Mouse (Mus musculus) neutrophil, adult 5-6 weeks (primary cell): ENCODE measurements around the gene Zfp248. TPM values are rescaled to one million over a fixed set of nuclear protein-coding genes. Genes with fewer than 3 reads are reported as not detected.

Experiments used
- ATAC-seq: fragments of 151-379, 151-347 bp; 2 replicates; pipeline ENCODE4 v1.8.0; 2017; ENCODE audit warnings: mild to moderate bottlenecking, moderate TSS enrichment; ENCODE audit not compliant: insufficient number of reproducible peaks, poor library complexity, low FRiP score, severe bottlenecking; ENCODE audit errors: extremely low read depth
- total RNA-seq: library from RNA; stranded (forward); fragments of 200-1000 nt; gene quantifications from 2 replicates; pipeline ENCODE4 v1.2.3, GENCODE M21; 2017

Zfp248 gene
- total RNA-seq, 1 experiment from 2014 or later = 2.9 TPM

DNA sequence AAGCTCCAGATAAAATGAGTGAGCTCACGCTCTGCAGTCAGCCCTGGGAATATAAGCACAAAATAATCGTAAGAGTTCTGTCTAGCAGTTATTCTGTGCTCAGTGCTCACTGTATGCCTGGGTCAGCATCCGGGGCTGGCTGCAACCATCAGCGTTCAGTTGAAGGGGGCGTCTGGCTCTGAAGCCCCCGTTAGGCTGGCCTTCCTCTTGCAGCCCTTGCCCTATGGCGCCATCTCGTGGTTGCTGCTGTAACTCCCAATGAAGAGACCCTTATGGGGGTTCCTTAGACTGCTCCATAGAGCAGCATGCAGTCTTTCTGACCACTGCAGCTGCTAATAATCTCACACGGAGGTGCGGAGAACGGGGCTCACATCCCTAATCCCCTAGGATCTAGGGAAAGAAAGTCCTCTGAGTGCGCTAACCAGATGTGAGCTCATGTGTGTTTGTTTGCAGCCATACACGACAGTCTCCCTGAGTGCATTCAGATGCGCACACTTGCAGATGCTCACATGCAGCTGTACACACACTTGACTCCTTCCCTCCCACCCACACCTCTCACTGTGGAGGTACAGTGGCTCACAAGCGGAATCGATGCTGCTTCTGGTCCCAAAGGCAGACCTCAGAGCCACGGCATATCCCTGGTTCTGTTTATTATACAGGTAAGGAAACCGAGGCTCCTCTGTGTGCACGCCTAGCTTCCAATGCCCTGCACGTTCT lies 75.7 kb downstream of the Zfp248 start:
- ATAC-seq = no peak

DNA sequence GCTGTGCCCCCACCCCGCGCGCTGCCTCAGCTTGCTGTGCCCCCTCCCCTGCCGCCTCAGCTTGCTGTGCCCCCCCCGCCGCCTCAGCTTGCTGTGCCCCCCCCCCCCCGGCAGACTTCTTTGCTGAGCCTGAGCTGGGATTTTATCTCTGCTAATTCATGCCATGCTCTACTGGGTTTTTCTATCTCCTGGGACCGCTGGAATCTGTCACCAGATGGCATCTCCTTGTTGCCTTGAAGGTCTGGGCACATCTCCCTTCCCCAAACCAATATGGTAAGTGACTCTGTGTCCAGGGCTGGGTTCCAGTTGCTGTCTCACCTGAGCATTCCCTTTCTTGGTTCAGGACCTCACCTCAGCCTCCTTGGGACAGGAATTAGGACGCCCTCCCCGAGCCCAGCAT lies 77.7 kb downstream of the Zfp248 start:
- ATAC-seq = no peak

Other genes starting within 250 kb of the Zfp248 start
- gene Bms1, start 36.1 kb downstream of the Zfp248 start, total RNA-seq = 67.5 and 69.5 TPM in 2 replicates
- not detected in 2 replicates for gene Zfp9, start 23.8 kb upstream of the Zfp248 start, total RNA-seq
- 11.2 and 11.9 TPM in 2 replicates for gene Ankrd26, start 106.7 kb upstream of the Zfp248 start, total RNA-seq